Mouse (Mus musculus) gastrocnemius, postnatal 4 days (tissue): ENCODE measurements around the gene Glod4. TPM values are rescaled to one million over a fixed set of nuclear protein-coding genes. Genes with fewer than 3 reads are reported as not detected.
A peak's percentile ranks its signal among the peaks of the same experiment; 100 is the strongest.

Source experiments
- DNase-seq, 2 experiments: peaks; one replicate each; pipeline ENCODE4 v3.0.0; 2021 to 2022; ENCODE audit warnings: low spot score in 2 of 2, mixed read lengths in 2 of 2
- long read RNA-seq, 2 experiments: library from polyadenylated mRNA; stranded (forward); transcript quantifications; one replicate each; pipeline ENCODE4 v2.0.0; 2021
- total RNA-seq, 2 experiments: library from RNA; stranded (reverse); gene quantifications; 2 replicates each; pipeline ENCODE4 v1.2.3; 2021

The Glod4 gene
- 10 to 100 TPM; 51.7 to 55.4 TPM for total RNA-seq
- long read RNA-seq, experiment 1, transcript Glod4-201 (9 exons, 1,434 nt) = major isoform, 91 of 99 reads
- long read RNA-seq, experiment 1, partial matches to known transcripts = 1 of 99 reads
- long read RNA-seq, experiment 1, other reads (novel, unspliced or antisense) = 6 of 99 reads
- long read RNA-seq, experiment 2, transcript Glod4-201 (9 exons, 1,434 nt) = major isoform, 105 of 115 reads
- long read RNA-seq, experiment 2, partial matches to known transcripts = 2 of 115 reads
- long read RNA-seq, experiment 2, other reads (novel, unspliced or antisense) = 7 of 115 reads

GRCm38 (mm10) chr11:76242901-76243810 is at the start of gene Glod4, which contains the start of gene Mrm3:
TSS of gene Glod4 (minus strand) at chr11:76243725.
TSS of gene Mrm3 (plus strand) at chr11:76243715.
- peak; percentile 86 to 93 for DNase-seq

- DNase-seq = no peak
Measured at GRCm38 (mm10) chr11:76292831-76293230, 49.3 kb upstream of the Glod4 start.

GRCm38 (mm10) chr11:76292398-76292797 is 48.9 kb upstream of the Glod4 start:
- DNase-seq = peak in 1 of 2 experiments; percentile 47

- no peak for DNase-seq
Measured at GRCm38 (mm10) chr11:76291960-76292359, 48.4 kb upstream of the Glod4 start.

GRCm38 (mm10) chr11:76290367-76290766 is 46.8 kb upstream of the Glod4 start:
- DNase-seq = no peak

- no peak for DNase-seq
Measured at GRCm38 (mm10) chr11:76288645-76289044, 45.1 kb upstream of the Glod4 start.

- no peak for DNase-seq
Measured at GRCm38 (mm10) chr11:76287301-76287700, 43.8 kb upstream of the Glod4 start.

- no peak for DNase-seq
Measured at GRCm38 (mm10) chr11:76286534-76287126, 43.1 kb upstream of the Glod4 start.

- no peak for DNase-seq
Measured at GRCm38 (mm10) chr11:76285431-76286075, 42.0 kb upstream of the Glod4 start.

- DNase-seq = no peak
Measured at GRCm38 (mm10) chr11:76283841-76284240, 40.3 kb upstream of the Glod4 start.

GRCm38 (mm10) chr11:76279971-76280370 is 36.4 kb upstream of the Glod4 start:
- no peak for DNase-seq

GRCm38 (mm10) chr11:76278960-76279852 is 35.7 kb upstream of the Glod4 start:
- no peak for DNase-seq

GRCm38 (mm10) chr11:76272440-76272839 is 28.9 kb upstream of the Glod4 start:
- DNase-seq = no peak

GRCm38 (mm10) chr11:76268521-76269065 is 25.1 kb upstream of the Glod4 start:
- no peak for DNase-seq

- DNase-seq = no peak
Measured at GRCm38 (mm10) chr11:76268001-76268459, 24.5 kb upstream of the Glod4 start.

- DNase-seq = no peak
Measured at GRCm38 (mm10) chr11:76267550-76267949, 24.0 kb upstream of the Glod4 start.

GRCm38 (mm10) chr11:76262611-76263351 is 19.3 kb upstream of the Glod4 start:
- DNase-seq = no peak

- no peak for DNase-seq
Measured at GRCm38 (mm10) chr11:76261224-76261623, 17.7 kb upstream of the Glod4 start.
